Mouse (Mus musculus): ENCODE measurements around the gene Txndc15. TPM values are rescaled to one million over a fixed set of nuclear protein-coding genes. Genes with fewer than 3 reads are reported as not detected.
A peak's percentile ranks its signal among the peaks of the same experiment; 100 is the strongest.
"Not testable (repeated sequence)": the region's sequence is repeated elsewhere in the genome, so short reads cannot be mapped to it uniquely, and the experiment has no call there.

Txndc15 gene
- polyA plus RNA-seq, 1 experiment from 2014 or later: 30.9 TPM

GRCm38 (mm10) chr13:55695989-55696388, 18.5 kb upstream of the Txndc15 start:
- H3K4me2 ChIP-seq; ATAC-seq (ENCODE audit: low read depth); H3K27me3 ChIP-seq; H3K9ac ChIP-seq; H3K4me3 ChIP-seq (replicated peaks); DNase-seq; H3K27ac ChIP-seq; H3K9me3 ChIP-seq (replicated peaks): not testable (repeated sequence)
- WGBS (ENCODE audit: insufficient replicate concordance): 50% methylated on average over 1 of the region's 3 CpGs
- Histone ChIP-seq H3K4me1 (replicated peaks) (peaks cover 38% of the 10 kb centered on the region), H3K36me3 (peaks cover 37% of the 10 kb centered on the region)

- Histone ChIP-seq H3K27me3 (no peaks in the 10 kb centered on the region), H3K4me2 (no peak overlapping the region), H3K4me1 (replicated peaks) (no peaks in the 10 kb centered on the region), H3K4me3 (replicated peaks) (no peak overlapping the region), H3K9me3 (replicated peaks) (no peaks in the 10 kb centered on the region), H3K9ac (no peak overlapping the region), H3K27ac (no peak overlapping the region), H3K36me3 (peaks cover 45% of the 10 kb centered on the region)
- 80% methylated on average over 4 of the region's 4 CpGs for WGBS (ENCODE audit: insufficient replicate concordance)
- DNase-seq: no peak
- ATAC-seq (ENCODE audit: low read depth): no peak
Observed at GRCm38 (mm10) chr13:55704301-55704700, 10.1 kb upstream of the Txndc15 start.

DNA sequence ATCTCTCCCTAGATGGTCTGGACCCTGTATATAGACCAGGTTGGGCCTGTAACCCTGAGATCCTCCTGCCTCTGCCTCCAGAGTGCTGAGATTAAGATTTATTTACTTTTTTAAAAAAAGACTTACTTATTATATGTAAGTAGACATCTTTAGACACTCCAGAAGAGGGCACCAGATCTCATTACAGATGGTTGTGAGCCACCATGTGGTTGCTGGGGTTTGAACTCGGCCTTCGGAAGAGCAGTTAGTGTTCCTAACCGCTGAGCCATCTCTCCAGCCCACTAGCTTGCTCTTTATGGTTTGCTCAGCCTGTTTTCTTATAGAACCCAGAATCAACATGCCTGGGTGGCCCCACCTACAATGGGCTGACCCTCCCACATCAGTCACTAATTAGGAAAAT, 1.6 kb upstream of the Txndc15 start:
- Histone ChIP-seq H3K4me2 (no peak overlapping the region), H3K4me1 (replicated peaks) (peaks cover 20% of the 10 kb centered on the region), H3K36me3 (peaks cover under 1% of the 10 kb centered on the region), H3K27ac (no peak overlapping the region), H3K27me3 (no peaks in the 10 kb centered on the region), H3K9me3 (replicated peaks) (no peaks in the 10 kb centered on the region), H3K4me3 (replicated peaks) (no peak overlapping the region), H3K9ac (no peak overlapping the region)
- WGBS (ENCODE audit: insufficient replicate concordance): 74% methylated on average over 3 of the region's 3 CpGs
- no peak for DNase-seq
- ATAC-seq (ENCODE audit: low read depth): no peak

- DNase-seq (no peak), ATAC-seq (ENCODE audit: low read depth) (no peak)
- Histone ChIP-seq H3K27ac (peak overlapping the region; percentile 84), H3K9me3 (replicated peaks) (no peaks in the 10 kb centered on the region), H3K4me2 (peak overlapping the region; percentile 92), H3K4me1 (replicated peaks) (peaks cover 20% of the 10 kb centered on the region), H3K4me3 (replicated peaks) (peak overlapping the region; percentile 95), H3K9ac (peak overlapping the region; percentile 97), H3K27me3 (no peaks in the 10 kb centered on the region), H3K36me3 (peaks cover 20% of the 10 kb centered on the region)
- WGBS (ENCODE audit: insufficient replicate concordance): 9% methylated on average over 5 of the region's 5 CpGs
Observed at GRCm38 (mm10) chr13:55715167-55715512, 690 bp downstream of the Txndc15 start.

DNA sequence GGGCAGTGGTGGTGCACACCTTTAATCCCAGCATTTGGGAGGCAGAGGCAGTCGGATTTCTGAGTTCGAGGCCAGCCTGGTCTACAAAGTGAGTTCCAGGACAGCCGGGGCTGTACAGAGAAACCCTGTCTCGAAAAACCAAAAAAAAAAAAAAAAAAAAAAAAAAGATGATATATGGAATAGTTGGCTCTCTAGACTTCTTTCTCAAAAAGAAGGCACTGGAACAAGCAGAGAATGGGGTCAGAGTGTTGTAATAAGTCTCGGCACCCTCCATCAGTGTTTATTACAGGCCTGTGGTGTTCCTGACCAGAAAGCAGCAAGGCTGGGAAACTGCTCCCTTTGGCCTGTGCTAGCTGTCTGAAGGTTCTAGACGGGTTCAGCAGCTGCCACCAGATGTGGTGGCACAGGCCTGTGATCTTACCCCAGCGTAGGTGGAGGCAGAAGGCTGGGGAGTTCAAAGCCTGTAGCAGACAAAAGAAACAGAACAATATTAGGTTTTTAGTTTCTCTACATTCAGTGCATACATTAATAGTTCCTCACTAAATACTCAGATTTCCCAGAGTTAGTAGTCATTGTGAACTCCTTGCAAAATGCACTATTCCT, 1.6 kb downstream of the Txndc15 start:
- Histone ChIP-seq H3K27ac (no peak overlapping the region), H3K4me1 (replicated peaks) (peaks cover 20% of the 10 kb centered on the region), H3K9ac (no peak overlapping the region), H3K4me2 (peak overlapping the region; percentile 92; the same call in 1 of the 2 replicates), H3K4me3 (replicated peaks) (no peak overlapping the region; the same call in 1 of the 2 replicates), H3K36me3 (peaks cover 26% of the 10 kb centered on the region), H3K9me3 (replicated peaks) (no peaks in the 10 kb centered on the region), H3K27me3 (no peaks in the 10 kb centered on the region)
- no peak for DNase-seq
- 77% methylated on average over 7 of the region's 7 CpGs for WGBS (ENCODE audit: insufficient replicate concordance)
- ATAC-seq (ENCODE audit: low read depth): no peak

DNA sequence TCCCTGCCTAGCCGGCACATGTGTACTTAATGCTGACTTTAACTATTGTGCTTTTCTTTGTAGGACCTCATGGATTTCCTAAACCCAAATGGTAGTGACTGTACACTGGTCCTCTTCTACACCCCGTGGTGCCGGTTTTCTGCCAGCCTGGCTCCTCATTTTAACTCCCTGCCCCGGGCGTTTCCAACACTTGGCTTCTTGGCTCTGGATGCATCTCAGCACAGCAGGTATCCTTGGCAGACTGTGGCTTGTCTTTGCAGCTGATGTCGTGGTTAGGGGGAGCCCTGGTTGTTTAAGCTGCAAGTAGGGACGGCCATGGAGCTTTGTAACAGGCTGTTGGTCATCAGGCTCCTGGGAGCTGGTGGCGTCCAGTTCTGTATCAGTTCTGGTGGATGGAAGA, 7.1 kb downstream of the Txndc15 start:
- Histone ChIP-seq H3K4me3 (replicated peaks) (no peak overlapping the region), H3K36me3 (peaks cover 37% of the 10 kb centered on the region), H3K9me3 (replicated peaks) (no peaks in the 10 kb centered on the region), H3K4me1 (replicated peaks) (peaks cover 6% of the 10 kb centered on the region), H3K4me2 (no peak overlapping the region), H3K9ac (no peak overlapping the region), H3K27me3 (no peaks in the 10 kb centered on the region), H3K27ac (no peak overlapping the region)
- 77% methylated on average over 8 of the region's 8 CpGs for WGBS (ENCODE audit: insufficient replicate concordance)
- ATAC-seq (ENCODE audit: low read depth): no peak
- no peak for DNase-seq

DNA sequence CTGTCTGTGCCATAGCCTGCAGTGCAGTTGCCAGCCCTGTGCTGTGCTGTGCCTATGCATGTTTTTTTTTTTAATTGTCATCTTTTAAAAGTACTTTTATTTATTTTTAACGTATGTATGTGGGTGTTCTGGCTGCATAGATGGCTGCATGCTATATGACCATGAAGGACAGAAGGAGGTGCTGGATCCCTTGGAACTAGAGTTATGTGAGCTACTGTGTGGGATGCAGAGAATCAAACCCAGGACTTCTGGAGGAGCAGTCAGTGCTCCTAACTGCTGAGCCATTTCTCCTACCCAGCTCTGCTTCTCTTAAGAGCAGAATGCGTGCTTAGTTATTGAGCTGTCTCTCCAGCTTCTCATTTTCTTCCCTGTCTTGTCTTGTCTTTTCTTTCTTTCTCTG, 7.5 kb downstream of the Txndc15 start:
- H3K4me3 ChIP-seq (replicated peaks): no peak overlapping the region
- 75% methylated on average over 2 of the region's 2 CpGs for WGBS (ENCODE audit: insufficient replicate concordance)
- H3K9ac ChIP-seq: no peak overlapping the region
- H3K27me3 ChIP-seq: no peaks in the 10 kb centered on the region
- peaks cover 6% of the 10 kb centered on the region for H3K4me1 ChIP-seq (replicated peaks)
- peaks cover 37% of the 10 kb centered on the region for H3K36me3 ChIP-seq
- H3K9me3 ChIP-seq (replicated peaks): no peaks in the 10 kb centered on the region
- ATAC-seq (ENCODE audit: low read depth) (no peak), DNase-seq (no peak)
- no peak overlapping the region for H3K27ac ChIP-seq
- H3K4me2 ChIP-seq: no peak overlapping the region

DNA sequence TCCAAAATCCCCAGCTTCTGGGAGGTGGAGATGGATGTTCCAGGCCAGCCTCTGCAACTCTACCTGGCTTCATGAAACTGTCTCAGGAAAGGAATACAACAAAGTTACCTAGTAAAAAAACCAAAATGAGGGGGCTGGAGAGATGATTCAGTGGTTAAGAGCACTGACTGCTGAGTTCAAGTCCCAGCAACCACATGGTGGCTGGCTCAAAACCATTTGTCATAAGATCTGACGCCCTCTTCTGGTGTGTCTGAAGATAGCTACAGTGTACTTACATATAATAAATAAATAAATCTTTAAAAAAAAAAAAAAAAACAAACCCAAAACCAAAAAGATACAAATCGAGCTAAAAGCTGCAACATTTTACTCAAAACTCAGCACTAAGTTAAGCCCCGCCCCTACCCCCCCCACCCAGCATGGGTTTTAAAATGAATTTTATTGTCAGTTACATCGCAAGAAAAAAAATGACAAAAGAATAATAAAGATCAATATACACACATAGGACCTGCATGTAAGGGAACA, 12.2 kb downstream of the Txndc15 start:
- under 1% methylated on average over 4 of the region's 4 CpGs for WGBS (ENCODE audit: insufficient replicate concordance)
- Histone ChIP-seq H3K36me3 (peaks cover 8% of the 10 kb centered on the region; the same call in 1 of the 2 replicates), H3K4me2 (peak overlapping the region; percentile 86), H3K9ac (peak overlapping the region; percentile 87), H3K27ac (peak overlapping the region; percentile 98), H3K4me1 (replicated peaks) (peaks cover 14% of the 10 kb centered on the region), H3K9me3 (replicated peaks) (no peaks in the 10 kb centered on the region), H3K4me3 (replicated peaks) (peak overlapping the region; percentile 78), H3K27me3 (no peaks in the 10 kb centered on the region)
- no peak for DNase-seq
- ATAC-seq (ENCODE audit: low read depth): no peak

GRCm38 (mm10) chr13:55727120-55727838, 12.8 kb downstream of the Txndc15 start, which contains the start of gene Pcbd2:
TSS of gene Pcbd2 (plus strand) at chr13:55727368.
- peak within 1 kb of the TSS; percentile 78 for H3K4me3 ChIP-seq (replicated peaks)
- H3K27me3 ChIP-seq: no peaks in the 10 kb centered on the region
- peaks cover 17% of the 10 kb centered on the region for H3K4me1 ChIP-seq (replicated peaks)
- H3K27ac ChIP-seq: peak within 1 kb of the TSS; percentile 98
- H3K36me3 ChIP-seq: 0 out of 2 replicates have a peak, but pooled peaks cover 4% of the 10 kb centered on the region
- peak within 1 kb of the TSS; percentile 87 for H3K9ac ChIP-seq
- H3K4me2 ChIP-seq: peak within 1 kb of the TSS; percentile 86
- ATAC-seq (ENCODE audit: low read depth) (peak; percentile 91), DNase-seq (peak; percentile 88)
- no peaks in the 10 kb centered on the region for H3K9me3 ChIP-seq (replicated peaks)
- WGBS (ENCODE audit: insufficient replicate concordance): under 1% methylated on average over 64 of the region's 73 CpGs

GRCm38 (mm10) chr13:55727839-55728238, 13.4 kb downstream of the Txndc15 start:
- ATAC-seq (ENCODE audit: low read depth) (peak; percentile 69), DNase-seq (peak; percentile 63)
- no peaks in the 10 kb centered on the region for H3K27me3 ChIP-seq
- H3K4me1 ChIP-seq (replicated peaks): peaks cover 19% of the 10 kb centered on the region
- peak overlapping the region; percentile 87 for H3K9ac ChIP-seq
- no peaks in the 10 kb centered on the region for H3K9me3 ChIP-seq (replicated peaks)
- peak overlapping the region; percentile 86 for H3K4me2 ChIP-seq
- H3K4me3 ChIP-seq (replicated peaks): peak overlapping the region; percentile 78
- WGBS (ENCODE audit: insufficient replicate concordance): 2% methylated on average over 19 of the region's 19 CpGs
- 0 out of 2 replicates have a peak, but pooled peaks cover 4% of the 10 kb centered on the region for H3K36me3 ChIP-seq
- H3K27ac ChIP-seq: peak overlapping the region; percentile 98

DNA sequence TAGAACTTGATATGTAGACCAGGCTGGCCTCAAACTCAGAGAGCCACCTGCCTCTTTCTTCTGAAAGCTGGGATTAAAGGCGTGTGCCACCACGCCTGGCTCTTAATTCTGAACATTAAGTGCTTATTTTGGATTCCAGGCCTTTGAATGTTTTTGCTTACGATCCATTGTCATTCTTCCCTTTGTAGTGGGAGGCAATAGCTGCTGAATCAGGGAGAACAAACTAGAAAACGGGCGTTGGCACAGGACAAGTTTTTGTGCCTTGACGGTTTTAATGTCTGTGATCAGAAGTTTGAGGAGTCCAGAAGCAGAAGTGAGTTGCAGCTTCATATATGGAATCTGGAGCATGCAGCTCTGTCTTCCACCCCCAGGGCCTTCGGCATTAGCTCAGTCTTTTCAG, 16.3 kb downstream of the Txndc15 start:
- Histone ChIP-seq H3K36me3 (no peaks in the 10 kb centered on the region), H3K9ac (no peak overlapping the region), H3K27ac (no peak overlapping the region), H3K9me3 (replicated peaks) (no peaks in the 10 kb centered on the region), H3K4me1 (replicated peaks) (peaks cover 19% of the 10 kb centered on the region), H3K27me3 (no peaks in the 10 kb centered on the region), H3K4me3 (replicated peaks) (no peak overlapping the region), H3K4me2 (no peak overlapping the region)
- WGBS (ENCODE audit: insufficient replicate concordance): 82% methylated on average over 7 of the region's 7 CpGs
- DNase-seq: no peak
- no peak for ATAC-seq (ENCODE audit: low read depth)
